Mouse (Mus musculus): Measurements from ENCODE around the gene 1700017B05Rik.

The 1700017B05Rik gene

GRCm38 (mm10) chr9:57271837-57272562, 9.6 kb upstream of the 1700017B05Rik start:
- no peak for DNase-seq

- DNase-seq, result no peak
These were observed 8.7 kb upstream of the 1700017B05Rik start for GRCm38 (mm10) chr9:57271081-57271480.

- DNase-seq, result no peak
These were observed 8.0 kb upstream of the 1700017B05Rik start for GRCm38 (mm10) chr9:57270399-57270798.

GRCm38 (mm10) chr9:57269384-57269783, 7.0 kb upstream of the 1700017B05Rik start:
- no peak for DNase-seq

- no peak for DNase-seq
These were observed 6.2 kb upstream of the 1700017B05Rik start for GRCm38 (mm10) chr9:57268575-57268974.

- DNase-seq, result no peak
These were observed 5.7 kb upstream of the 1700017B05Rik start for GRCm38 (mm10) chr9:57268078-57268477.

- no peak for DNase-seq
These were observed 5.0 kb upstream of the 1700017B05Rik start for GRCm38 (mm10) chr9:57267421-57267820.

- DNase-seq, result no peak
These were observed 2.7 kb upstream of the 1700017B05Rik start for GRCm38 (mm10) chr9:57265125-57265524.

GRCm38 (mm10) chr9:57262795-57263684, 628 bp upstream of the 1700017B05Rik start:
- DNase-seq, result peak; percentile 16

- peak; percentile 47 for DNase-seq
These were observed 898 bp downstream of the 1700017B05Rik start for GRCm38 (mm10) chr9:57261516-57261912.

GRCm38 (mm10) chr9:57260940-57261339, 1.5 kb downstream of the 1700017B05Rik start:
- peak; percentile 22 for DNase-seq

GRCm38 (mm10) chr9:57259736-57260135, 2.7 kb downstream of the 1700017B05Rik start:
- DNase-seq, result peak; percentile 86

GRCm38 (mm10) chr9:57257627-57258026, 4.8 kb downstream of the 1700017B05Rik start:
- DNase-seq, result no peak

- no peak for DNase-seq
These were observed 5.6 kb downstream of the 1700017B05Rik start for GRCm38 (mm10) chr9:57256861-57257260.

- DNase-seq, result no peak
These were observed 6.1 kb downstream of the 1700017B05Rik start for GRCm38 (mm10) chr9:57256309-57256708.

GRCm38 (mm10) chr9:57254823-57255495, 7.5 kb downstream of the 1700017B05Rik start:
- DNase-seq, result no peak

- no peak for DNase-seq
These were observed 8.4 kb downstream of the 1700017B05Rik start for GRCm38 (mm10) chr9:57254061-57254460.

- no peak for DNase-seq
These were observed 11.3 kb downstream of the 1700017B05Rik start for GRCm38 (mm10) chr9:57251139-57251538.

- no peak for DNase-seq
These were observed 12.4 kb downstream of the 1700017B05Rik start for GRCm38 (mm10) chr9:57250026-57250425.

- DNase-seq, result no peak
These were observed 14.1 kb downstream of the 1700017B05Rik start for GRCm38 (mm10) chr9:57248030-57248942.

GRCm38 (mm10) chr9:57247201-57247671, 15.2 kb downstream of the 1700017B05Rik start:
- no peak for DNase-seq

GRCm38 (mm10) chr9:57246482-57246881, 15.9 kb downstream of the 1700017B05Rik start:
- DNase-seq, result no peak

All from cerebellum, adult 11-12 months (tissue).